Mouse (Mus musculus) stomach, postnatal 0 days (tissue): ENCODE data around the gene Dclk2.

ENCODE experiments used
- CTCF ChIP-seq: IDR thresholded peaks from 2 replicates; pipeline ENCODE4 v1.5.1; 2016; ENCODE audit warnings: antibody characterized with exemption, low read depth, mild to moderate bottlenecking, moderate library complexity
- EP300 ChIP-seq: optimal IDR thresholded peaks from 2 replicates; pipeline ENCODE3; 2016; ENCODE audit warnings: antibody characterized with exemption

DNA sequence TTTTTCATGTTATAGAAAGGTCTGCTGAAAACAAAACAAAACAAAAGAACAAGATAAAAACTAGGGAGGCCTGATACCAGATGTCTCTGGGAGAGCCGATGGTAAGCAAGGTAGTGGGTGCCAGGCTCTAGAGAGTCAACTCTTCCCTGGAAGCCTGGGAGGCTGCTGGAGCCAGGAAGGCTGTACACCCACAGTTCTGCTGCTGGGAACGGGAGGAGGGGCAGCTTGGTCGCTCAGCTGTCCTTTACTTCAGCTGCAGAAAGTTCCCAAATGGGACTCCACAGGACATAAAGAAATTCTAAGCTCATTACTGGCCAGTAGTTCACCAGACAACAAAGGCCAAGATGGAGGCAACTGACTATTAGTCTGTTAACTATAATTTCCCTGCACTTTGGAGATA, 50.2 kb downstream of the Dclk2 start:
- TF ChIP-seq EP300 (no peak), CTCF (no peak)
